Mouse (Mus musculus) olfactory bulb, adult 2 months (tissue): ENCODE results near the gene Myo10.

Experiments
- CTCF ChIP-seq: fragments of 200-500 bp; IDR thresholded peaks from 2 replicates; pipeline ENCODE4 v1.5.1; 2012; ENCODE audit warnings: low read depth, mild to moderate bottlenecking, low read length, moderate library complexity; ENCODE audit not compliant: insufficient read depth
- POLR2A ChIP-seq: fragments of 200-500 bp; IDR thresholded peaks from 2 replicates; pipeline ENCODE4 v1.6.1; 2012; ENCODE audit warnings: mild to moderate bottlenecking, low read depth, low read length, moderate library complexity; ENCODE audit not compliant: insufficient read depth

DNA sequence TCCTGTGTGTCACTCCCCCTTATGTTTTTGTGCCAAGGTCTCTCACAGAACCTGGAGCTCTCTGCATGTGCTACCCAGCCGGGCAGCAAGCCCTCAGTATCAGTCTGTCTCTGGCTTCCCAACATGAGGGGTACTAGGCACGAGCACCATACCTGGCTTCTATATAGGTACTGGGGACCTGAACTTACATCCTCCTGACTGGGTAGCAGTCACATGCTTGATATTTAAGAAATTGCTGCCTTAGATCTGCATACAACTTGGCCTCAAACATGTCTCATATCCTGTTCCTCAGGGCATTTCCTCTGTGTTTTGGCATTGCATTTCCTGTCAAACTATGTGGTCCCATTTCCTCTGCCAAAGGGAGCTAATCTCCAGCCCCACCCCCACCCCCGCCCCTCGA, 30.4 kb upstream of the Myo10 start:
- TF ChIP-seq POLR2A (no peak), CTCF (no peak)
